Mouse (Mus musculus): ENCODE results near the gene Phox2b. TPM values are rescaled to one million over a fixed set of nuclear protein-coding genes. Genes with fewer than 3 reads are reported as not detected.

Gene Phox2b
- not detected for total RNA-seq (2021)
- long read RNA-seq, experiment 1, result 0 reads
- long read RNA-seq, experiment 2, result 0 reads

DNA sequence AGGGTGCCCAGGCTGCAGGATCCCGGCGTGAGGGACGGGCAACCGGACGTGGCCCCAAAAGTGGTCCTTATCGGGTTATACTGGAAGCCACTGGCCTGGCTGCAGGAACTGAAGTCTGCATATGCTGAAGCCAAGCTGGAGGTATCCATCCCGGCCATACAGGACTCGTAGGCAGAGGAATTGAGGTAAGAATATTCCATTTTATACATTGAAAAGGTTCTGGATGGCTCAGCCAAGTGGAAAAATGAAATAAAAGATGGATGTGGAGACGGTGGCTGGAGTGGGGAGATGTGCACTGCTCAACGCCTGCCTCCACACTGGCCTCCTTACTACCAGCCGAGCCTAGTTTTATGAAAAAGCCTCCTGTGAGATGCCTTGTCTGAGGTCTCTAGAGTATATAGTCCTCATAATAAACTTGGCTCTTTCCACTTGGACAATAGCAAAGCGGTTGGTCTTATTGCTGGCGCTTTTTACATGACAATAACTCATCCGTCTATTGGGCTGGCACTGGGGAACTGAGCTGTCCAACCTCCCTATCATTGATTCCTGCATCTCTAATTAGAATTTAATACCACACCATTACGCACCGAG, at the start of gene Phox2b:
Gene Phox2b (minus strand): TSS at position 569 of the 591 bp plus-strand sequence.
- intact Hi-C loops (cut with DNase I), result loop anchor here (2.0 kb wide), 1 partner anchor 130 kb away; no protein-coding TSS in a partner anchor
- DNase-seq, result peak in 1 of 2 experiments; percentile 6

DNA sequence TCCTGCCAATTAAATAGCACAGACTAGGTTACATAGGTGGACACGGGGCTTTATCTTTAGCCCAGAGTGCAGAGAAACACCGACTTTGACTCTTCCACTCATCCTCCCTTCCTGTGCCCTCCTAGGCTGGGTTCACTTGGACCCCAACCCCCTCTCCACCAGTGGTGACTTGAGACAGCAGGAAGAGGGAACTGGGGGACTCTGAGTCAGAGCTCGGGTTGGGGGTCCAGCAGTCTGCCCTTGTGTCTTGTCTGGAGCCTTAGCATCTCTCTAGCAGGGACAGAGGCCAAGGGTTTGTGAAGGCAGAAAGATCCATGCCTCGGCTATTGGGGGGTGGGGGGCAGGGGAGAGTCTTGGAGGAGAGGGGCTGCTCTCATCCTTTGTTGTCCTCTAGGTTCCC, 43.5 kb upstream of the Phox2b start:
- intact Hi-C loops (cut with DNase I), result no loop called here

DNA sequence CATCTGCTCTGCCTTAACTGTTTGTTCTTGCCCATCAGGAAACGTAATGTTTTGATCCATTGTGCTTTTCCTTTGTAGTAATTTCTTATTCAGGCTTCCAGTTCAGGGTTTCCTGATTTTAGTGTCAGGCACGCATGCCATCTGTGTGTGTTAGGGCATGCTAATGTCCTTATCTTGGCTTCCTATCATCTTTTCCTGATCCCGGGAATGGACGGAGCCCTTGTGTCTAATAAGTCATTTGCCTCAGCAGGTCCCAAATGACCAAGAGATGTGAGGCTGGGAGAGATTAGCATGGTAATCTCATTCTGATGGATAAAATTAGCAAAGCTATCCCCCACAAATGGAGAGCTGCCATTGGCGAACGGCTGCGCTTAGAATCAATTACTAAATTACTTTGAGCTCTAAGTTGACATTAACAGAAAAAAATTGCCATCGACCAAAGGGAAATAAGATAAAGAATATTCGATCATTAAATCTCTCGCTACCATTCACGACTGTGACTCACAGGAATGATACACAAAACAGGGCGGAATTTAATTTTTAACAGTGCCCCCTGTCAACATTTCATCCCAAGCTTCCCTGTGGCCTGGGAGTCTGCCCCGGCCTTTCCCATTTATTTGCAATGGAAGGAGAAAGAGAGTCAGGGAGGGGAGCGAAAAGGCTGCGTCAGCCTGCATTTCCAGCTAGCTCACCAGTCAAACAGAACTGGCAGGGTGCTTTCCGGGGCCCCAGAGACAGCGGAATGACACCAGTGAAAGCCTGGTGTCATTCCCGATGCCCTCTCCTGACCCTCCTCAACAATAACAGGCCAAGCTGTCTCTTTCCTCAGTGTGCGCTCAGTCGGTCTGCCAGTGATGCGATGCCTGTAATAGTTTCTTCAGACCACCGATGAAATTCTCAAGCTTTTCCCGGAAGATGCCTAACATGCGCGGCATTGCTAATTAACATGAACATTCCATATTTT, 40.2 kb upstream of the Phox2b start:
- intact Hi-C loops (cut with DNase I), result no loop called here
- DNase-seq, result no peak

More for the DNA sequence above, 43.5 kb upstream of the Phox2b start:
- no peak for DNase-seq

DNA sequence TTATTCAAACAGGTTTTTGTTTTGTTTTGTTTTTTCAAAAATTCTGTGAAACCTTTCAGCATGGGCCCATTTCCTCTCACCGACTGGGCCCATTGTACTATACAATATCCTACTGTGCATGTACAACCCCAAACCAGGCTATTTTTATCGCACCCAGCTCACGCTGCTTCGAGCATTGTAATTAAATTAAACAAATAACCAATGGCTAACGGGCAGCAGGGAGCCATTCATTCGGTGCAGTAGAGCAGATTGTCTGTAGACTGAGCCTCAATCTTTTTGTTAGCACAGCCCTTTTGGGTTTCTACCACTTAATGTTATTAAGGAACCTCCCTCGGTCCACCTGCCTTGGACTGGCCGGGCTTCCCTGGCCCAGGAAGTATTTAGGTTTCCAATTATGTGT, 39.5 kb upstream of the Phox2b start:
- DNase-seq, result no peak
- intact Hi-C loops (cut with DNase I), result no loop called here

DNA sequence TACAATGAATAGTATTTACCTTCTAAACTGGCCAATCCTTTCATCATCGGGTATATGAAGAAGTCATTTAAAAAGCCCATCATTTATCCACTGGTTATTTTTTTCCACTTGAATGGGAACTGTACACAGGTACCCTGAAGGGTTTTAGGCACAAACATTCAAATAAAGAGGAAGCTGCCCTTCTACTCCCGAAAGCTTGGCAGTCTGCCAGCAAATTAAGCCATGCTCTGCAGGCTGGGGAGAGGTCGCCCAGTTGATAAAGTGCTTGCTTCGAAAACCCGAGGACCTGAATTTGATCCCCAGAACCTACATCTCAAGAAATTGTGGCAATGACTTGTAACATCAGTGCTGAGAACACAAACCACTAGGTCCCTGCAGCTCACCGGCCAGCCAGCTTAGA, 35.6 kb upstream of the Phox2b start:
- intact Hi-C loops (cut with DNase I), result no loop called here
- DNase-seq, result peak in 1 of 2 experiments; percentile 2

DNA sequence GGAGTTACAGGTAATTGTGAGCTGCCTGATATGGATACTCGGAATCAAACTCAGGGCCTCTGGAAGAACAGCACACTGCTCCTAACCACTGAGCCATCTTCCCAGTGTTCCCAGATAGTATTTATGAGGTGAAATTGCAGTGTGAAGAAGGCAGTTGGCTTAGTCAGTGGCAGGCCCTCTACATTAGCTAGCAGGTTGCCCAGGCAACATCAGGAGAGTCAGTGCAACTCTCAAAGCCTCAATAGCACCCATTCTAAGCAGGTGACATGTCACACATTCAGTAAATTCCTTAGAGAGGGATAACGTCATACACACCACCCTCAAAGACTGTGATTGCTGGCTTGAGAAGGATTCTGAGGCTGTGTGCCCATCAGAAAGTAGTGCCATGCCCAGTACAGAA, 32.6 kb upstream of the Phox2b start:
- no peak for DNase-seq
- intact Hi-C loops (cut with DNase I), result no loop called here

DNA sequence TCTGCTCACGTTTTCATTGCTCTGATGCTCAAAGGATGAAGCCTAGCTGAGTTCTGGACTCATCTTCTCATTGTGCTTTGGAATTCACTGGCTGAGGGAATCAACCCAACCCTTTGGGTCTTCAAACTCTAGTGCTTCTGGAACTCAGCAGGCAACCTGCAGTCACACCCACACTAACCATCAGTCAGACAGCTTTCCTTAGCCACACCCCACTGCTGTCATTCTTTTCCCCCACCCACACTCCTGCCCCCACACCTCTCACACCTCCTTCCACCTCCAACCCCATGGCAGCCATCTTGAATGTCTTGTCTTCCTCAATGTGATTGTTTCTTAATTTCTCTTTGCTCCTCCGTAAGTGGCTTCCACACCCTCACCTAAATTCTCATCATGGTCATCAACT, 7.2 kb upstream of the Phox2b start:
- DNase-seq, result no peak
- intact Hi-C loops (cut with DNase I), result no loop called here

DNA sequence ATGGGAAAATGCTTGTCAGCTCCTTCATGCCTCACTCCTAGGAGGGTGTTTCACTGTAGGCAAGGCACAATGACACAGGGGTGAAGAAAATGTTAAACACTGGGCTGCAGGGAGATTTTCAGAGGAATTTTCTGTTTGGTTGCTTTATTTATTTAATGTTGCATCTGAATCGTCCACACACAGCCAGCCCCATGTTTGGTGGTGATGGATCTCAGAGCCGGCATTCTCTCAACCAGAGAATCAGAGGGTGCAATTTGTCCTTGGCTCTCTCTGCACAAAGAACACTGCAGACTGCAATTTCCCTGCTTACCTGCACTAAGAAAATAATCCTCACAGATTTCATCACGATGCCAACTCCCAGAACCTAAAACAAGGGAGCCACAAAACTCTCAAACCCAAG, 3.9 kb upstream of the Phox2b start:
- intact Hi-C loops (cut with DNase I), result no loop called here
- DNase-seq, result no peak

DNA sequence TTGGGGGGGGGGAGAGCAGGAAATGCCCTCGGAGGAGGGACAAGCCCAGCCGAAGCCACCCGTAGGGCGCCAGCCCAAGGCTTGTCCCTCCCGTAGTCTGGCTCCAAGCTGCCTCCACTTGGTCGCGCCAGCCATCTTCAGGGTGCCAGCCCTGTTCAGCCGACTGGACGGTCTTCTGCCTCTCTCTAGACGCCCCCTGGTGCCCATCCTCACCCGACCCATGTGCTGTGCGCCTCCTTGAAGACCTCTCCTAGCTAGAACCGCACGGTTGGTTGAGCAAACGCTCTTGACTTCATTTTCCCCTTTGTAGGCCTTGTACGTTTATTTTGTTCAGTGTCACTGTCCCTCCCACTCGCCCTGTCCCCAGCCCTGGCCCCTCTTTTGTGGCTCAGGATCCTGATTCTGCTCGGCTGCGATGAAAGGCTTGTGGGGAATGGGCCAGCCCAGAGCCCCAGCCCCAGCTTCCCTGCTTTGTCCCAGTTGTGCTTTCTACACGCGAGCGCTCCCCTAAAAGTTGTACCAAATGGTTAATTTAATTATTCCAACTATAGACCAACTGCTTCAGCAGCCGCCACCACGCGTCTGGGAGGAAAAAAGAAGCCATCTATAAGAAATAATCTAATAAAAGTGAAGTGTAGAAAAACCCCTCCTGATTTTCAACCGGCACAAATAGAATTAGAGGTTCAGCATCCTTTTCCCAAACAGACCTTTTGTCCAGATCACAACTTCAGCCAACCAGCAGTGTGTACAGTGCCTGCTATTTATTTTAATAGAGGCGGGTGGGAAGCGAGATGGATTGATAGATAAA, 2.9 kb upstream of the Phox2b start:
- DNase-seq, result peak in 1 of 2 experiments; percentile 5
- intact Hi-C loops (cut with DNase I), result no loop called here

DNA sequence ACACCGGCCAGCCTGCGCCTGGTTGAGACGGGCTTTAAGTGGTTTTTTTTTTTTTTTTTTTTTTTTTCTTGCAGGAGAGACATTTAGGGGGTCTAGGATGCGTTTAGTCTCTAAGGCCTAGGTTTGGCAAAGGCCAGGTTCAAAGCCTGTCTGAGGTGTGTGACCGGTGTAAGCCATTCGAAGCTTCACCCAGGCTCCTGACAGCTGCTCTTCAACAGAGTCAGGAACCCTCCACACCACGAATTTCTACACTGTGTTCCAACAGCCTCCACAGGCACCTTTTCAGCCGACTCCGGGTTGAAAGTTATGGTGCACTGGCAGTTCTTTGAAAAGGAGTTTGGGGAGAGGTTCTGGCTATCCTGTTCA, 2.3 kb upstream of the Phox2b start:
- no peak for DNase-seq
- intact Hi-C loops (cut with DNase I), result no loop called here

DNA sequence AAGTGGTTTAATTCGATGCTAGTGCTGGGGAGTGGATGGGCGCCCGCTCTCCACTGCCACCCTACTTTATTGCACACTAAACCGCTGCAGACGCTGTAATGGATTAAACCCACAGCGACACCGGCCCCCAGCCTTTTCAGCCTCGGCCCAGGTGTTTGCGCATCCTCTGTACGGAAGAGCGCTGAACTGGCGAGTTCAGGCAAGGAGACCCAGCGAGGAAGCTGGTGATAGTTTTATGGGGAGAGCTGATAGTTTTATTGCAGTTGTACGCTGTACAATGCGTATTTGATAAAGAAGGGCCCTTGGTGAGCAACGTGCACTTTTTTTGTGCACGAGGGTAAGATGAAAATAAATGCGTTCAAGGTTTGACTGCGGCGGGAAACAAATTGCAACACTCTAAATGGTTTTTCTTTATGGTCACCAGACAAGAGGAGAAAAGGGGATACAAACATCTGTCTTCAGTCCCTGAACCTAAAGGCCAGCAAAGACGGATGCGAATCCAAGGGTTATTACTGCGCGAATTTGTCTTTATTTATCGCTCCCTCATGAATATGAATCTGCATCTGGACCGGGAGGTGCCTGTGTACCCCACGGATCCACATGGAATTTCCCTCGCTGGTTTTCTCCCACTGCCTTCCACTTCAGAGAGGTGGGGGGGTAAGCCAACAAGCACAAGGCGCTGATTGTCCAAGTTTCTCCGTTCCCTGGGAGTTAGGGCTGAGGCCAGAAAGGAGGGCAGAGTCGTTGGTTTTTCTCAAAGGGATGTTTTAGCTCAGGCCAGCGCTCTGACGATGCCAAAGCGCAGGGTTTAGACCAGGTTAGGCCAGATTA, 1.7 kb upstream of the Phox2b start:
- intact Hi-C loops (cut with DNase I), result no loop called here

DNA sequence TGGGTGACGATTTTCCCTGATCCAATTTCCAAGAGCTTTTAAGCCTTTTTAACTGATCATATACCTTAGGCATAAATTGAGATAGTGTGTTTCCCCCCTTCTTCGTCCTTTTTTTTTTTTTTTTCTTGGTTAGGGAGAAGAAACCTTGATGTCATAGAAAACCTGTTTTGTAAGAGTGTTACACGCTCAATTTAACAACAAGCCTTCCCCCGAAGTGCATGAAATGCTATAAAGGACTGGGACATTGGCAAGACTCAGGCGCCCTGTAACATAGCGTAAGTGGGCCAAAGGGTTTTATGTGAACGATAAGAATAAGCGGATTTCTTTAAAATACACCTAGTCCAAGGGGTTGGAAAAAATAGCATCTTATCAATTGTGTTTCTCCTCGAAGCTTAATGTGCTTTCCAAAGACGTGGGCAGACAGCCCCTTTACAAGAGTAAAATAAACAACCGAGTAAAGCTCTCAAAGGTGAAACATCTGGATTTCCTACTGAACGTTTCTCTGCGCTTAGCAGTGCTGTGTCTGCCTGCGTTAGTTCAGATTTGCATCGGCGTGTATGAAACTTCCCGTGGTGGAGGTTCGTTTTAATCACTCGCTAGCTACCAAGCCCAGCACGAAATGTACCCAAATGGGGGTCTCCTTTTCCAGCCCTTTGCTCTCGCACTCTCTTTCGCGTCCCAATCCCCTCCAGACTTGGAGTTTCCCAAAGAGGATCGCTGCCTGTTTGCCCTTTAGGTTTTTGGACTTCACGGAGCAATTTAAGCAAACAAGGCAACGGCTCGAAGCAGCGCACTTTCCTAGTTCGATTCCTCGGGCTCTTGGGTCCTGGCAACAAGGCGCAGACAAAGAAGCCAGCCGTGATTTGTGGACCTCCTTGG, 531 bp upstream of the Phox2b start:
- intact Hi-C loops (cut with DNase I), result loop anchor here (2.0 kb wide), 1 partner anchor 129 kb away; no protein-coding TSS in a partner anchor

More for the DNA sequence above, 1.7 kb upstream of the Phox2b start:
- DNase-seq, result peak in 1 of 2 experiments; percentile 4

DNA sequence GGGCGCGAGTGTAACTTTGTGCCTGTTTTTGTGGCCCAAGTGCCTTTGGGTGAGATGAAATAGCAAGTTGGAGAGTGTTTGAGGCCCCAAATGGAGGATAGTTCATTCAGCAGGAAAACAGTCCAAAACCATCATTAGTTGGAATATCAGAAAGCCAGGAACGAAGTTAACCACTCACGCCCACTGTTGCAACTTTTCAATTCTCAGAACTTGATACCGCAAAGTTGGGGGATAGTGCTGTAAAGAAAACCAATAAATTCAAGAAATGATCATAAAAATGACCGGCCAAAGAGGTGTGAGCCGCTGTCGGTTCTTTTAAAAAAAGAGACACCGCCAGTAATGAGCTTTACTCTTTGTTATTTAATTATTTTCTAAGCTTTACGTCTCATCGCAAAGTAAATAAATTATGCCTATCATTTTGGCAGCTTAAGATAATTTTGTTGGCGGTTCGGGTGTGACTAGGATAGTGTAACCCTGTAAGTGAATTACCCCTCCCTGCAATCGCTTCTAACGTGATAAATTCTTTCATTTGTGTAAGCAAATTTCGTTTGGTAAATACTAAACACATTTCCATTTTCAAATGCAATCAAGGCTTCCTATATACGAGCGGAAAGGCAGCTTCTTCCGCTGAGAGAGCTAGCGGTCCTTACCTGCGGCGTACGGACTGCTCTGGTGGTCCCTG, 909 bp downstream of the Phox2b start:
- DNase-seq, result peak in 1 of 2 experiments; percentile 4
- intact Hi-C loops (cut with DNase I), result loop anchor here (2.0 kb wide), 1 partner anchor 131 kb away; no protein-coding TSS in a partner anchor

More for the DNA sequence above, 531 bp upstream of the Phox2b start:
- DNase-seq, result peak; percentile 10 to 11

DNA sequence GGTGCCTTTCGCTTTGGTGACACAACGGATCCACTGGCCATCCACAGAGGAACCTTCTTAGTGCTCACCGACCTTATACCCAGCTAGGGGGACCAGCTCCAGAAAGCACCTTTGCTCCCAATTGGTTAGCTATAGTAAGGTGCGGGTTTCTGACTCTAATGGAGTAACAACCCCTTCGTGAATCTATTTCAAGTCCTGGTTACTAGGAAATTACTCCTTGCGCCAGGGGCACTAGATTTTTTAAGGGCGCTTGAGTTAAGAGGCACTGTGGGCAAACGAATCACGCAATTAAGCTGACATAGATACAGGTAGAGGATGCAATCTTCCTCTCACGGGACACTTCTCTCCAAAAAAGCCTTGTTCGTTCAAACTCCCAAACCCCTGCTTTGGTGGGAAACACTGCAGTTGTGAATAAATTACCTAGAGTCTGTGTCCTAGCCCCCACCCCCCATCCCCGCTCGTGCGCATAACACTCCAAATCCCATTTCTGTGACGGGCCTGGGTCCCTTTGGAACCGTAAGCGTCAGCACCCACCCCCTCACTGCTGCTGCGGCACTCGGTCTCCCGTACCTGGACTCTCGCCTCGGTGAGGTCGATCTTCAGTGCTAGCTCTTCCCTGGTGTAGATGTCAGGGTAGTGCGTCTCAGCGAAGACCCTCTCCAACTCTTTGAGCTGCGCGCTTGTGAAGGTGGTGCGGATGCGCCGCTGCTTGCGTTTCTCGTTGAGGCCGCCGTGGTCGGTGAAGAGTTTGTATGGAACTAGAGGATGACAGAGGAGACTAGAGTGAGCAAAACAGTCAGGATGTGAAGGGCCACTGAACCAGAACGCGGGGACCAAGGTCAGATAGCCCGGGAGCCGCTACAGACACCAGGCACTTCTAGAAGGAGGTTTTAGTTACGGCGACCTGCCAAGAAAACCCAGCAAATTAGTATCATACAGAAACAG, 1.7 kb downstream of the Phox2b start:
- intact Hi-C loops (cut with DNase I), result loop anchor here (2.0 kb wide), 1 partner anchor 131 kb away; no protein-coding TSS in a partner anchor
- peak; percentile 2 to 7 for DNase-seq

DNA sequence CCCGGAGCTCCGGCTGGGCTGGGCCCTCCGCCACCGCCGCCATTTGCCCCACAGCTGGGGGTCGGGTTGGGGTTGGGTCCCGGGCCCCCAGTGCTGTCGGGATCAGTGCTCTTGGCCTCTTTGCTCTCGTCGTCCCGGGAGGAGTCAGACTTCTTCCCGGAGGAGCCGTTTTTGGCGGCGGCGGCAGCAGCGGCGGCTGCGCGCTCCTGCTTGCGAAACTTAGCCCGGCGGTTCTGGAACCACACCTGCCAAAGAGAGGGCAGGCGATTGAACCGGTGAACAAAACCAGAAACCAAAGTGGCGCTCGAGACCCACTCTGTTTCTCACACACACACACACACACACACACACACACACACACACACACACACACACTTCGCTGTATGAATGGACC, 2.7 kb downstream of the Phox2b start:
- peak; percentile 16 to 32 for DNase-seq
- intact Hi-C loops (cut with DNase I), result no loop called here

DNA sequence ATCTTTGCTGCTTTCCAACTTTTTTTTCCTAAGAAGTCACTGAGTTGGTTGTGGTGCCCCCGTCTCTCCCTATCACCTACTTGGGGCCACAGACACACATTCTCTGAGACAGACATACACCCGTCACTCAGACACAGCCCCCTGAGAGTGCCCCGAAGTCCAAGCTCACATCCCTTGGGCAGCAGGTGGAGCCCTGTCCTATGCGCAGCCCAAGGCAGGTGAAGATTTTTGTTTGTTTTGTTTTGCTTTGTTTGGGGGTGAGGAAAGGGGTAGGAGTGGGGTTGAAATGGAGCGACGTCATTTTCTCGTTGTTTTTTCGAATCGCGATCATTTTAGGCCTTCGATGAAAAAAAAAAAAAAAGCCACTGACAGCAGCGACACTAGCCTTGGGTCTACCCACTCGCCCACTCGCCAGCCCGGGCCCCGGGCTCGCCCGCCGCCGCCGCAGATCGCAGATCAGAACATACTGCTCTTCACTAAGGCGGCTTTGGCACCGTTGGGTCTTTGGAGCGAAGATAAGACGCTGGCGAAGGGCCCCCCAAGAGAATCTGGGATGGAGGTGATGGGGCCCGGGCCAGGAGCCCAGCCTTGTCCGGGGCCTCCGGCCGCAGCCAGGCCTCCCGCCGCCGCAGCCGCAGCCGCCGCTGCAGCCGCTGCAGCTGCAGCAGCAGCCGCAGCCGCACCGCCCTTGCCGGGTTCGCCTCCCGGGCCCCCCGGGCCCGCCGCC, 3.3 kb downstream of the Phox2b start:
- intact Hi-C loops (cut with DNase I), result no loop called here
- peak; percentile 5 to 8 for DNase-seq

All from heart, postnatal 14 days (tissue).